Mouse (Mus musculus) heart, postnatal 0 days (tissue): ENCODE measurements around the gene Serpinc1. TPM values are rescaled to one million over a fixed set of nuclear protein-coding genes. Genes with fewer than 3 reads are reported as not detected.

ENCODE experiments used
- ATAC-seq: fragments of 200-750 bp; cut with Nextera tagmentation; 2 replicates; pipeline ENCODE4 v1.8.0; 2017; ENCODE audit warnings: low read depth, moderate number of reproducible peaks, moderate library complexity; ENCODE audit not compliant: insufficient read depth
- DNase-seq: peaks from one replicate; pipeline ENCODE4 v3.0.0-alpha.2; 2016; ENCODE audit warnings: low spot score
- H3K27ac ChIP-seq: fragments of 300-500 bp; sonication (generic); 2 replicates; pipeline ENCODE4 v1.5.1; 2014; ENCODE audit warnings: low read depth, mild to moderate bottlenecking
- H3K27me3 ChIP-seq: fragments of 300-500 bp; sonication (generic); 2 replicates; pipeline ENCODE4 v1.6.1; 2014; ENCODE audit warnings: low read length, mixed read lengths; ENCODE audit not compliant: control insufficient read depth, insufficient read depth
- H3K36me3 ChIP-seq: fragments of 300-500 bp; sonication (generic); replicated peaks from 2 replicates; pipeline ENCODE4 v1.6.1; 2014; ENCODE audit warnings: low read length, mixed read lengths; ENCODE audit not compliant: control insufficient read depth, insufficient read depth
- H3K4me1 ChIP-seq: fragments of 300-500 bp; sonication (generic); 2 replicates; pipeline ENCODE4 v1.6.1; 2014; ENCODE audit warnings: antibody characterized with exemption; ENCODE audit not compliant: control insufficient read depth, insufficient read depth
- H3K4me2 ChIP-seq: fragments of 300-500 bp; sonication (generic); 2 replicates; pipeline ENCODE4 v1.6.1; 2014; ENCODE audit warnings: low read depth, mild to moderate bottlenecking, low read length, moderate library complexity
- H3K4me3 ChIP-seq: fragments of 300-500 bp; sonication (generic); 2 replicates; pipeline ENCODE4 v1.5.1; 2014; ENCODE audit warnings: low read depth, low read length
- H3K9ac ChIP-seq: fragments of 300-500 bp; sonication (generic); replicated peaks from 2 replicates; pipeline ENCODE4 v1.6.1; 2014; ENCODE audit warnings: low read depth, low read length, mixed read lengths
- H3K9me3 ChIP-seq: fragments of 300-500 bp; sonication (generic); replicated peaks from 2 replicates; pipeline ENCODE4 v1.6.1; 2016; ENCODE audit warnings: low read length; ENCODE audit not compliant: control insufficient read depth
- CTCF ChIP-seq: IDR thresholded peaks from 2 replicates; pipeline ENCODE4 v1.5.1; 2016; ENCODE audit warnings: antibody characterized with exemption, control low read depth, low read depth
- EP300 ChIP-seq: IDR thresholded peaks from 2 replicates; pipeline ENCODE4 v1.6.1; 2016; ENCODE audit warnings: antibody characterized with exemption, low read depth
- WGBS: fragments of 180-500 bp; shearing (Covaris S2); extraction: QIAGEN DNeasy Blood & Tissue Kit; methylation state at CpG from one replicate; pipeline ENCODE4 v1.1.7; 2014; 5-methylcytosine and 5-hydroxymethylcytosine counted together
- polyA plus RNA-seq: library from polyadenylated mRNA; unstranded; fragments of >200 nt; fragmentation: Nextera tagmentation; extraction: Ambion mirVana; gene quantifications from 2 replicates; pipeline ENCODE4 v1.2.1, GENCODE M21; 2015
- total RNA-seq: library from RNA; depleted of rRNA; stranded (reverse); fragments of >200 nt; gene quantifications from 2 replicates; pipeline ENCODE4 v1.2.3, GENCODE M21; 2014; ENCODE audit warnings: low replicate concordance

The Serpinc1 gene
- total and polyA plus RNA-seq, 2 experiments from 2014 or later = 0.53 to 1.5 TPM

GRCm38 (mm10) chr1:161006471-161006870, 28.1 kb downstream of the Serpinc1 start:
- Histone ChIP-seq H3K36me3 (peaks cover 8% of the 10 kb centered on the region; the same call in 1 of the 2 replicates), H3K4me1 (no peaks in the 10 kb centered on the region), H3K4me3 (no peak overlapping the region), H3K9me3 (no peaks in the 10 kb centered on the region), H3K9ac (no peak overlapping the region), H3K4me2 (no peak overlapping the region), H3K27me3 (no peaks in the 10 kb centered on the region), H3K27ac (no peak overlapping the region)
- ATAC-seq = no peak
- no peak for DNase-seq
- 88% methylated on average over 5 of the region's 5 CpGs for WGBS
- no peak for TF ChIP-seq EP300
- TF ChIP-seq CTCF = no peak

DNA sequence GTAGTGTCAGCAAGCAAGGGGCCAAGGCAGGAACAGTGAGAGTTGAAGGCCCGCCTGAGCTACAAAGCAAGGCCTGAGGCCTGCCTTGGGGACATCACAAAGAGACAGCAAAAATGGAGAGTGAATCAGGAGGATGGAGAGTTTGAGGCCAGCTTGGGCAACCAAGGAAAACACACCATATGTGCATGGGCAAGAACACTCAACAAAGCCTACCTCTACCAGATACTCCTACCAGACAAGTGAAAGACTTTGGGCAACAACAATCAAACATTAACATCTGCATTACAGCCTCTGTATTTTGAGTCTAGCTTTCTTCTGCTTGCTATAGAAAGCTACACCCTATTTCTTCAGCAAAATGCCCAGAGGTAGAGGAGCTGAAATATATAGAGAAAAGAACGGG, 29.7 kb downstream of the Serpinc1 start:
- no peak for ATAC-seq
- WGBS = 90% methylated on average over 2 of the region's 2 CpGs

GRCm38 (mm10) chr1:161010436-161010835, 32.1 kb downstream of the Serpinc1 start:
- TF ChIP-seq CTCF (no peak), EP300 (no peak)
- Histone ChIP-seq H3K36me3 (peaks cover 18% of the 10 kb centered on the region), H3K4me3 (no peak overlapping the region), H3K4me1 (no peaks in the 10 kb centered on the region), H3K27me3 (no peaks in the 10 kb centered on the region), H3K9me3 (no peaks in the 10 kb centered on the region), H3K4me2 (no peak overlapping the region), H3K9ac (no peak overlapping the region), H3K27ac (no peak overlapping the region)
- 89% methylated on average over 4 of the region's 4 CpGs for WGBS
- ATAC-seq (no peak), DNase-seq (no peak)

More for the DNA sequence above, 29.7 kb downstream of the Serpinc1 start:
- no peak overlapping the region for H3K9ac ChIP-seq
- H3K9me3 ChIP-seq = no peaks in the 10 kb centered on the region
- DNase-seq = no peak
- no peak overlapping the region for H3K27ac ChIP-seq
- no peak overlapping the region for H3K4me3 ChIP-seq
- TF ChIP-seq CTCF (no peak), EP300 (no peak)
- no peaks in the 10 kb centered on the region for H3K27me3 ChIP-seq
- H3K4me1 ChIP-seq = no peaks in the 10 kb centered on the region
- H3K36me3 ChIP-seq = peaks cover 18% of the 10 kb centered on the region
- no peak overlapping the region for H3K4me2 ChIP-seq

DNA sequence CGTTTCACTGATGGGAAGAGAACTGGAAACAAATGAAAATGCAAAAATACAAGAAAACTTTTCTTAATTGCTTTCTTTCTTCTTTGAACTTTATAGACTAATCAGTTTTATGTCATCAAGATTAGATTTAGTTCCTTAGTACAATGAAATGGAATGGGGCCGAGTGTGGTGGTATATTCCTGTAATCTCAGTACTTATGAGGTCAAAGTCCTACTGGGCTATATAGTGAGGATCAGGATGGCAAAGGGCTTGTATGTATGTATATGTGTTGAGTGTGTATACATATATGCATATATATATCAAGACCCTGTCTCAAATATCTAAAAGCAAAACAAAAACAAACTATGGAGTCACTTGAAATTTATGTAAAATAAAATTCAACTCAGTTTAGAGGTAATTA, 38.0 kb downstream of the Serpinc1 start:
- peaks cover 45% of the 10 kb centered on the region for H3K36me3 ChIP-seq
- ATAC-seq = no peak

GRCm38 (mm10) chr1:161020051-161020450, 41.7 kb downstream of the Serpinc1 start:
- H3K4me1 ChIP-seq = no peaks in the 10 kb centered on the region; the same call in 1 of the 2 replicates
- H3K9me3 ChIP-seq = no peaks in the 10 kb centered on the region
- H3K36me3 ChIP-seq = peaks cover 35% of the 10 kb centered on the region
- ATAC-seq = no peak
- no peak overlapping the region for H3K4me2 ChIP-seq
- no peak overlapping the region for H3K9ac ChIP-seq
- no peak overlapping the region for H3K27ac ChIP-seq
- no peak for DNase-seq
- 93% methylated on average over 14 of the region's 14 CpGs for WGBS
- H3K4me3 ChIP-seq = no peak overlapping the region
- H3K27me3 ChIP-seq = no peaks in the 10 kb centered on the region
- no peak for TF ChIP-seq EP300
- TF ChIP-seq CTCF = no peak

More for the DNA sequence above, 38.0 kb downstream of the Serpinc1 start:
- TF ChIP-seq EP300 (no peak), CTCF (no peak)
- Histone ChIP-seq H3K27ac (no peak overlapping the region), H3K4me1 (no peaks in the 10 kb centered on the region), H3K4me3 (no peak overlapping the region), H3K9me3 (no peaks in the 10 kb centered on the region), H3K4me2 (no peak overlapping the region), H3K27me3 (no peaks in the 10 kb centered on the region), H3K9ac (no peak overlapping the region)
- DNase-seq = no peak
- 76% methylated on average over 2 of the region's 2 CpGs for WGBS
